Mouse (Mus musculus) liver, postnatal 0 days (tissue): ENCODE data around the gene Olfr984. TPM values are rescaled to one million over a fixed set of nuclear protein-coding genes. Genes with fewer than 3 reads are reported as not detected.

ENCODE experiments used
- ATAC-seq: fragments of 200-750 bp; cut with Nextera tagmentation; 2 replicates; pipeline ENCODE4 v1.8.0; 2017; ENCODE audit warnings: mild to moderate bottlenecking, moderate library complexity
- DNase-seq: peaks from one replicate; pipeline ENCODE4 v3.0.0-alpha.2; 2016
- H3K27ac ChIP-seq: fragments of 300-500 bp; sonication (generic); 2 replicates; pipeline ENCODE4 v1.5.1; 2014; ENCODE audit warnings: antibody characterized with exemption, moderate library complexity, mild to moderate bottlenecking, low read depth
- H3K27me3 ChIP-seq: fragments of 300-500 bp; sonication (generic); 2 replicates; pipeline ENCODE4 v1.6.1; 2014; ENCODE audit warnings: low read length, control low read depth, mixed read lengths; ENCODE audit not compliant: insufficient read depth
- H3K36me3 ChIP-seq: fragments of 300-500 bp; sonication (generic); replicated peaks from 2 replicates; pipeline ENCODE4 v1.6.1; 2014; ENCODE audit warnings: mild to moderate bottlenecking, control low read depth, low read length, moderate library complexity, mixed read lengths; ENCODE audit not compliant: insufficient read depth
- H3K4me1 ChIP-seq: fragments of 300-500 bp; sonication (generic); 2 replicates; pipeline ENCODE4 v1.6.1; 2014; ENCODE audit warnings: antibody characterized with exemption, mild to moderate bottlenecking, control low read depth; ENCODE audit not compliant: insufficient read depth
- H3K4me2 ChIP-seq: fragments of 300-500 bp; sonication (generic); 2 replicates; pipeline ENCODE4 v1.6.1; 2014; ENCODE audit warnings: low read depth, mild to moderate bottlenecking, low read length, moderate library complexity, mixed read lengths
- H3K4me3 ChIP-seq: fragments of 300-500 bp; sonication (generic); 2 replicates; pipeline ENCODE4 v1.5.1; 2014; ENCODE audit warnings: low read depth, low read length
- H3K9ac ChIP-seq: fragments of 300-500 bp; sonication (generic); replicated peaks from 2 replicates; pipeline ENCODE4 v1.6.1; 2014; ENCODE audit warnings: mild to moderate bottlenecking, moderate library complexity
- H3K9me3 ChIP-seq: fragments of 300-500 bp; sonication (generic); 2 replicates; pipeline ENCODE4 v1.6.1; 2016; ENCODE audit warnings: mild to moderate bottlenecking, control low read depth, low read length, mixed read lengths
- CTCF ChIP-seq: sonication (generic); IDR thresholded peaks from 2 replicates; pipeline ENCODE4 v1.5.1; 2016; ENCODE audit warnings: antibody characterized with exemption, low read depth
- EP300 ChIP-seq: IDR thresholded peaks from 2 replicates; pipeline ENCODE4 v1.6.1; 2016; ENCODE audit warnings: antibody characterized with exemption, low read depth, mild to moderate bottlenecking
- WGBS: fragments of 180-500 bp; shearing (Covaris S2); extraction: QIAGEN DNeasy Blood & Tissue Kit; methylation state at CpG from one replicate; pipeline ENCODE4 v1.1.7; 2014; ENCODE audit not compliant: insufficient replicate concordance; 5-methylcytosine and 5-hydroxymethylcytosine counted together
- polyA plus RNA-seq: library from polyadenylated mRNA; unstranded; fragments of >200 nt; fragmentation: Nextera tagmentation; extraction: Ambion mirVana; gene quantifications from 2 replicates; pipeline ENCODE4 v1.2.1, GENCODE M21; 2015

Olfr984 gene
- polyA plus RNA-seq, 1 experiment from 2014 or later, result not detected

GRCm38 (mm10) chr9:40050138-40050537 lies 63.9 kb downstream of the Olfr984 start:
- no peak for ATAC-seq
- WGBS, result 89% methylated on average over 19 of the region's 19 CpGs

More at GRCm38 (mm10) chr9:40050138-40050537, 63.9 kb downstream of the Olfr984 start:
- DNase-seq, result no peak
- Histone ChIP-seq H3K36me3 (no peaks in the 10 kb centered on the region), H3K27me3 (no peaks in the 10 kb centered on the region), H3K4me3 (no peak overlapping the region), H3K9me3 (no peaks in the 10 kb centered on the region), H3K27ac (no peak overlapping the region), H3K4me2 (no peak overlapping the region), H3K4me1 (no peaks in the 10 kb centered on the region), H3K9ac (no peak overlapping the region)
- TF ChIP-seq CTCF (no peak), EP300 (no peak)

Other genes starting within 250 kb of the Olfr984 start
- gene Olfr972, start 247.8 kb downstream of the Olfr984 start, polyA plus RNA-seq, result not detected in 2 replicates
- not detected in 2 replicates for gene Olfr229, start 206.9 kb downstream of the Olfr984 start, polyA plus RNA-seq
- not detected in 2 replicates for gene Olfr974, start 176.7 kb downstream of the Olfr984 start, polyA plus RNA-seq
- not detected in 2 replicates for gene Olfr975, start 162.2 kb downstream of the Olfr984 start, polyA plus RNA-seq
- not detected in 2 replicates for gene Olfr976, start 153.1 kb downstream of the Olfr984 start, polyA plus RNA-seq
- not detected in 2 replicates for gene Olfr978, start 122.1 kb downstream of the Olfr984 start, polyA plus RNA-seq
- not detected in 2 replicates for gene Olfr979, start 110.7 kb downstream of the Olfr984 start, polyA plus RNA-seq
- not detected in 2 replicates for gene Olfr980, start 104.6 kb downstream of the Olfr984 start, polyA plus RNA-seq
- gene Olfr981, start 92.7 kb downstream of the Olfr984 start, polyA plus RNA-seq, result not detected in 2 replicates
- gene Olfr982, start 40.4 kb downstream of the Olfr984 start, polyA plus RNA-seq, result not detected in 2 replicates
- gene Olfr983, start 20.6 kb downstream of the Olfr984 start, polyA plus RNA-seq, result not detected in 2 replicates
- gene Olfr985, start 16.0 kb upstream of the Olfr984 start, polyA plus RNA-seq, result not detected in 2 replicates
- gene Tmem225, start 33.9 kb upstream of the Olfr984 start, polyA plus RNA-seq, result not detected in 2 replicates
- gene Olfr986, start 66.7 kb upstream of the Olfr984 start, polyA plus RNA-seq, result not detected in 2 replicates
- gene Zfp202, start 78.1 kb upstream of the Olfr984 start, polyA plus RNA-seq, result 0.60 and 0.78 TPM in 2 replicates
- 0.15 TPM in 2 replicates for gene Scn3b, start 155.0 kb upstream of the Olfr984 start, polyA plus RNA-seq